Mouse (Mus musculus) kidney, adult 2 months (tissue): ENCODE measurements around the gene Usp48. TPM values are rescaled to one million over a fixed set of nuclear protein-coding genes. Genes with fewer than 3 reads are reported as not detected.

Source experiments
- DNase-seq: peaks from one replicate; pipeline ENCODE4 v3.0.0; 2021
- H3K27ac ChIP-seq: fragments of 200-500 bp; 2 replicates; pipeline ENCODE4 v1.5.1; 2012; ENCODE audit warnings: low read depth, low read length, control low read depth, inconsistent platforms; ENCODE audit not compliant: insufficient read depth
- H3K27me3 ChIP-seq: fragments of 200-500 bp; replicated peaks from 2 replicates; pipeline ENCODE4 v1.6.1; 2012; ENCODE audit warnings: mild to moderate bottlenecking, moderate library complexity, low read length, inconsistent platforms; ENCODE audit not compliant: control insufficient read depth, insufficient read depth
- H3K36me3 ChIP-seq: fragments of 200-500 bp; 2 replicates; pipeline ENCODE4 v1.6.1; 2012; ENCODE audit warnings: mild to moderate bottlenecking, moderate library complexity, low read length, inconsistent platforms; ENCODE audit not compliant: control insufficient read depth, insufficient read depth
- H3K4me1 ChIP-seq: fragments of 200-500 bp; 2 replicates; pipeline ENCODE4 v1.6.1; 2011; ENCODE audit warnings: low read length; ENCODE audit not compliant: control insufficient read depth, insufficient read depth
- H3K4me3 ChIP-seq: fragments of 200-500 bp; 2 replicates; pipeline ENCODE4 v1.5.1; 2011; ENCODE audit warnings: mild to moderate bottlenecking, low read depth, low read length, control low read depth; ENCODE audit not compliant: insufficient read depth
- CTCF ChIP-seq: fragments of 200-500 bp; conservative IDR thresholded peaks from 2 replicates; pipeline ENCODE4 v1.5.1; 2011; ENCODE audit warnings: low read depth, mild to moderate bottlenecking, control low read depth, low read length, moderate library complexity, mixed read lengths; ENCODE audit not compliant: insufficient read depth, insufficient read length
- POLR2A ChIP-seq: fragments of 200-500 bp; IDR thresholded peaks from one replicate; pipeline ENCODE4 v1.6.1; 2011; ENCODE audit warnings: low read depth, low read length, control low read depth
- WGBS: fragments of 180-500 bp; shearing (Covaris S2); methylation state at CpG from one replicate; pipeline ENCODE4 v1.1.7; 2018; 5-methylcytosine and 5-hydroxymethylcytosine counted together
- polyA plus RNA-seq: library from polyadenylated mRNA; depleted of rRNA; stranded (reverse); fragments of >200 nt; gene quantifications from 2 replicates; pipeline ENCODE4 v1.2.3, GENCODE M21; 2012; rRNA removed

Usp48 gene
- polyA plus RNA-seq, 1 experiment: 38.6 TPM

DNA sequence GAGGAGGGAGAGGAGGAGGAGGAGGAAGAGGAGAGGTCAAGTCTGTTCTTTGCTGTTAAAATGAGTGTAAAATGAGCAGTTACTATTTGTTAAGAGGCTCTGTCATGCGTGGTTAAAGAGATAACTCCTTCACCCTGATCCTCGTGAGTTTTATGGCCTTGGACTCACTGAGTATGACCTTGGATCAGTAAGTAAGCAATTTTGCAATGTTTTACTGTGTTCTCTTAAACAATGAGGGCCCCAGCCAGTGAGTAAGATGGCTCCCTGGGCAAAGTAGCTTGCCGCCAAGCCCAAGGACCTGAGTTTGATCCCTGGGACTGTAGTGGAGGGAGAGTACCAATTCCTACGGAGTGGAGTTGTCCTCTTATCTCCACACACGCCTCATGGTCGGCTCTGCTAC, 107.4 kb downstream of the Usp48 start:
- no peak for DNase-seq
- TF ChIP-seq CTCF (no peak), POLR2A (no peak)
- 53% methylated on average over 6 of the region's 6 CpGs for WGBS
- no peaks in the 10 kb centered on the region for H3K27me3 ChIP-seq
- peaks cover 6% of the 10 kb centered on the region for H3K4me1 ChIP-seq
- H3K27ac ChIP-seq: peak overlapping the region; percentile 24
- no peak overlapping the region for H3K4me3 ChIP-seq
- H3K36me3 ChIP-seq: no peaks in the 10 kb centered on the region

GRCm38 (mm10) chr4:137703077-137703476, 109.5 kb downstream of the Usp48 start:
- TF ChIP-seq POLR2A: no peak
- TF ChIP-seq CTCF: no peak
- Histone ChIP-seq H3K27me3 (no peaks in the 10 kb centered on the region), H3K36me3 (no peaks in the 10 kb centered on the region), H3K4me1 (peaks cover 9% of the 10 kb centered on the region), H3K27ac (no peak overlapping the region), H3K4me3 (no peak overlapping the region)
- 85% methylated on average over 5 of the region's 5 CpGs for WGBS
- DNase-seq: no peak

GRCm38 (mm10) chr4:137704561-137704960, 111.0 kb downstream of the Usp48 start:
- TF ChIP-seq POLR2A (no peak), CTCF (no peak)
- H3K4me1 ChIP-seq: peaks cover 9% of the 10 kb centered on the region
- no peak for DNase-seq
- H3K36me3 ChIP-seq: no peaks in the 10 kb centered on the region
- WGBS: 88% methylated on average over 2 of the region's 2 CpGs
- no peaks in the 10 kb centered on the region for H3K27me3 ChIP-seq
- no peak overlapping the region for H3K27ac ChIP-seq
- no peak overlapping the region for H3K4me3 ChIP-seq

DNA sequence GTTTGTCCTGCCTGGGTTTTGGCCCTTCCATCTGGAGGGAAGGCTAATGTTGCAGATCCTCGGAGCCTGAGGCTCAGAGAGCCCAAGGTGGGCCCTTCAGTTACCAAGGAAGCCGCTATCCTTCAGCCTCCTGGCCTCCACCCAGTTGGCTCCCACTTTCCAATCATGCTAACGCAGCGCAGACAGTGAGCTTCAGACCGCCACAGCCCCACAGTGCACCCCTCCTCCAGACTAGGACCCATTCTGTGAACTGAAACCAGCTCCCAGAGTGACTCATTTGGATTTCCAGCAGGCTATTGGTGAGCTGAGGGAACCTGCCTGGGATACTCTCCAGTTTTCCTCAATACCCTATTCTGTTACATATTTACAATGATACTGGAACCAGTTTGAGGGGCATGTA, 111.8 kb downstream of the Usp48 start:
- DNase-seq: no peak
- Histone ChIP-seq H3K27me3 (no peaks in the 10 kb centered on the region), H3K4me1 (peaks cover 9% of the 10 kb centered on the region), H3K4me3 (no peak overlapping the region), H3K27ac (no peak overlapping the region), H3K36me3 (no peaks in the 10 kb centered on the region)
- 69% methylated on average over 5 of the region's 5 CpGs for WGBS
- TF ChIP-seq CTCF (no peak), POLR2A (no peak)

DNA sequence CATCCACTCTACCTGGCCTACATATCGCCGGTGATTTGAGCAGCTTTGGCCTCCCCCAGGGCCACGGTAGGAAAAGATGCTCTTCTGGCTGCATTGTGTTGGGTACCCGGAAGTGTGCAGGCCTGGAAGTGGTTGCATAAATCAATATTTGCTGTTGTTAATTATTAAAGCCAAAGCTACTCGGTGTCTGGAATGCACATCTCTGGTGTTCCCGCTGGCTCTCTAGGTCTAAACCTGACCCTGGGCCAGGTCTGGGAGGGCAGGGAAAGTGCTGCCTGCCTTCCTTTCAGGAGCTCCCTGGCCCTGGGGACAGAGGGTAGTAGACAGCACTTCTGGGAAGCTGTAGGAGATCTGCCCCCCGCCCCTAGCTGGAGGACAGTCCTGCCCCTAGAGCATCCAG, 113.0 kb downstream of the Usp48 start:
- peak; percentile 61 for DNase-seq
- Histone ChIP-seq H3K4me3 (no peak overlapping the region), H3K4me1 (peaks cover 6% of the 10 kb centered on the region; the same call in 1 of the 2 replicates), H3K36me3 (no peaks in the 10 kb centered on the region), H3K27ac (no peak overlapping the region), H3K27me3 (no peaks in the 10 kb centered on the region)
- no peak for TF ChIP-seq CTCF
- no peak for TF ChIP-seq POLR2A
- whole genome bisulfite sequencing: 43% methylated on average over 7 of the region's 7 CpGs

DNA sequence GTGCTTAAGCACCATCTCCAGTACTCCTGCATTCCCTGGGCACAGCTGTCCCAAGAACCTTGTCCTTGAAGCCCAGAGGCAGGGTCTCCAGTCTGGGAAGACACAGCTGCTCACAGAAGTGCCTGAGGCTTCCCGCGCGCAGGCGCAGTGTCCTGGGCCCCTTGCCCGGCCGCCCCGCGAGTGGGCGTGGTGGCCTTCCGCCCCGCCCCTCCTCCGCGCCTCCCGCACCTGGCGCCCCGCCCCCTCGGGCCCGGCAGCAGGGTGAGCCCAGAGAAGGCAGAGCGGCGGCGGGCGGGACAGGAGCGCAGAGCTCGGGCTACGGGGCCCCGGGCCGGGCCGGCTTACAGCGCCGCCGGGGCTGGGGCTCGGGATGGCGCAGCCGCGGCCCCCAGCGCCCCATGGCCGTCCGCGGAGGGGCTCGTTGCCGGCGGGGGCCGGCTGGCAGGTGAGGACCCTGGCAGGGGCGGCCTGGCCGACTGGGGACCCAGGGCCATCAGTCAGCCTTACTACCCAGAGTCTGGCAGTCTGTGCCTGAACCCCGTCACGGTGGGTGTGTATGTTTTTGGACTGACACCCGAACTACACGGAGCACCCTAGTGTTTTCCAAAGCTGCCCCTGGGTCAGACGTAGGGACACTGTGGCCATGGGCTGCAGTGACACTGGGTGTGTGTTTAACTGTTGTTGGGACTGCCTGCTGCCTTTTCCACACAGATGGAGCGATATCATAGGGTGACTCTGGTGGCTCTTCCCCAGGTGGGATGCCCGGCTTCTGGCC, 113.8 kb downstream of the Usp48 start:
- peak overlapping the region; percentile 15; the same call in 1 of the 2 replicates for H3K27ac ChIP-seq
- H3K4me3 ChIP-seq: peak overlapping the region; percentile 40
- peaks cover 6% of the 10 kb centered on the region; the same call in 1 of the 2 replicates for H3K4me1 ChIP-seq
- TF ChIP-seq CTCF (no peak), POLR2A (no peak)
- WGBS: 6% methylated on average over 49 of the region's 52 CpGs
- no peaks in the 10 kb centered on the region for H3K36me3 ChIP-seq
- H3K27me3 ChIP-seq: no peaks in the 10 kb centered on the region
- peak; percentile 94 for DNase-seq

Other genes with a start within 250 kb of the Usp48 start
- 83.5 and 116 TPM in 2 replicates for gene Cdc42, start 236.0 kb upstream of the Usp48 start, polyA plus RNA-seq
- gene Cela3a, start 184.0 kb upstream of the Usp48 start, polyA plus RNA-seq: not detected in 2 replicates
- not detected in 2 replicates for gene Cela3b, start 163.2 kb upstream of the Usp48 start, polyA plus RNA-seq
- 0.22 and 0.46 TPM in 2 replicates for gene 1700013G24Rik, start 140.5 kb upstream of the Usp48 start, polyA plus RNA-seq
- gene Hspg2, start 125.0 kb upstream of the Usp48 start, polyA plus RNA-seq: 29.7 and 34.7 TPM in 2 replicates
- gene Ldlrad2, start 19.2 kb upstream of the Usp48 start, polyA plus RNA-seq: not detected in 2 replicates
- gene Rap1gap, start 71.0 kb downstream of the Usp48 start, polyA plus RNA-seq: 213 and 248 TPM in 2 replicates
- gene Alpl, start 202.6 kb downstream of the Usp48 start, polyA plus RNA-seq: 564 and 569 TPM in 2 replicates